Mouse (Mus musculus): ENCODE measurements around the gene B4galnt3. TPM values are rescaled to one million over a fixed set of nuclear protein-coding genes. Genes with fewer than 3 reads are reported as not detected.

Gene B4galnt3
- not detected in 4 replicates for total RNA-seq (2023)

DNA sequence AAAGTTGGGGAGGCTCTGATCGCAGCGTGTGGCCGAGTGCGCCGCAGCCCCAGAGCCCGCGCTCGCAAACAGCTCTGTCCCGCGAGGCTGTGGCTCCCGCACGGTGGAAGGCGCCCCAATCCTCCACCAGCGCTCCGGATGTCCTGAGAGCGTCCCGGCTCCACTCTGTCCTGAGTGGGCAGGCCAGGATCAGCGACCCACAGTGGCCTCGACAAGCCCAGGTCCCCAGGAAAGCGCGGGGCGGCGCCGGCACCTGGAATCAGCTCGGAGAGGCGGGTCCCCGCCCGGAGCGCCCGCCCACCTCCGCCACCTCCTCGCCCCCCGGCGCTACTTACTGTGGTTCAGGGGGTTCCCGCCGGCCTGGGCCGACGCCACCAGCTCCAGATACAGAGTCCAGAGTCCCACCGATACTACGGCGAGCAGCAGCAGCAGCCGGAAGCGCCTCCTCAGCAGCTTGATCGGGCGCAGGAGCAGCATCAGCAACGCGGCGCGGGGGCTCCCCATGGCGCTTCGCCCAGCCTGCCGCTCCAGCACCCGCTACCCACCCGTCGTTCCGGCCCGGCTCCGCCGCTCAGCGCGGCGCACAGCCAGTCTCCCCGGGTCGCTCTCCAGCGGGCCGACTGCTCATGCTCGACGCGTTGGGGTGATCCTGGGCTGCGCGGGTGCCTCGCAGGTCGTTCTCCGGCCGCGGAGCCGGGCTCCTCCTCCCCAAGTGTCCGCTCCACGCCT is at the start of gene B4galnt3, which contains the start of gene D330020A13Rik:
TSS of gene B4galnt3 (minus strand) at position 504 of the 729 bp plus-strand sequence.
TSS of gene D330020A13Rik (plus strand) at position 309 of the 729 bp plus-strand sequence.

Other genes with a start within 250 kb of the B4galnt3 start
- not detected in 4 replicates for gene Ninj2, start 201.2 kb downstream of the B4galnt3 start, total RNA-seq (2023)
- not detected in 4 replicates for gene D330020A13Rik, start 195 bp downstream of the B4galnt3 start, total RNA-seq (2023)
- 176 to 186 TPM (median 179 TPM) in 4 replicates for gene Kdm5a, start 69.6 kb upstream of the B4galnt3 start, total RNA-seq (2023)
- gene Ccdc77, start 69.8 kb upstream of the B4galnt3 start, total RNA-seq (2023): 11.0 to 13.8 TPM (median 12.2 TPM) in 4 replicates
- 140 to 146 TPM (median 143 TPM) in 4 replicates for gene Il17ra, start 168.7 kb upstream of the B4galnt3 start, total RNA-seq (2023)
- gene Tmem121b, start 199.2 kb upstream of the B4galnt3 start, total RNA-seq (2023): 0.12 to 0.15 TPM in 2 of 4 replicates, not detected in the others
- gene Hdhd5, start 236.8 kb upstream of the B4galnt3 start, total RNA-seq (2023): 27.8 to 31.1 TPM (median 30.5 TPM) in 4 replicates